Mouse (Mus musculus) adrenal gland, postnatal 25 days (tissue): ENCODE results near the gene Aco2. TPM values are rescaled to one million over a fixed set of nuclear protein-coding genes. Genes with fewer than 3 reads are reported as not detected.
"Not testable (repeated sequence)": the region's sequence is repeated elsewhere in the genome, so short reads cannot be mapped to it uniquely, and the experiment has no call there.

Experiments
- DNase-seq: peaks from one replicate; pipeline ENCODE4 v3.0.0; 2021; ENCODE audit warnings: mixed read lengths
- total RNA-seq: library from RNA; stranded (reverse); gene quantifications from 2 replicates; pipeline ENCODE4 v1.2.3, GENCODE M21; 2021

The Aco2 gene
- total RNA-seq, 1 experiment from 2014 or later, result 641 TPM

DNA sequence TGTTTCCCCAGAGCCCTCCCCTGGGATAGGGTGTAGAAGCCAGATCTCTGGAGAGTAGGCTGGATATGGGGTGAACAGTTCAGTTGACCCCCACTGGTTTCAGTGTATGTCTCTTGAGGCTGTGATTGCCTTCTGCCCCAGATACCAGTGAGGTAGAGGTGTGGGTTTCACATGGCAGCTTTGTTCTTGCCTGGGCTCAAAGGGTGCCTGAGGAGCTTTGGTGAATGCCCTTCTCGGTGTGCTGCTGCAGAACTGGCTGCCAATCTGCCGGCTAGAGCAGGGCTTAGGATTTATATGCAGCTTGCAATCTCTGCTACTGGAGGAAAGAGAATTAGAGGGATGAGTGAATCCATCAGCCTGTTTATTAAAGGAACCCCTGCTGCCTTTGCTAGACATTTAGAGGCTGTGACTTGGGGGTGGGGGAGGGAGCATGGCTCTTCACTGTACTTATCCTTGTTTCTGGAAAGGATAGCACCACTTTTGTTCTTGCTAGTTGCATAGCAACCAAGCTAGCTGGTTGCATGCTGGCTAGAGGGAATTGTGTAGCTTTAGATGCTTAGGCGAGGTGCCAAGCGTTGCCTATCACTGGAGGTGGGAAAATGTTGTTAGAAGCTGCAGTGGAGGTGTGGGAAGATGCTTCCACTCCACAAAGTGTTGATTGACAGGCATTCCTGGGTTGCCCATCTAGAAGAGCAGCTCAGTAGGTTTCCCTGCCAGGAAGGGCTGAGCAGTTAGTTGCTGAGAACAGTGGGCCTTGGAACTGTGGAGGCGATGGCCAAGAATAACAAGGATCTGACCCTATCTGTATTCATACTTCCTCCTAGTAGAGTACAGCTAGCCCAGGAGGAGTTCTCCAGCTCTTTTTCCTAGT lies 7.7 kb downstream of the Aco2 start:
- DNase-seq, result peak; percentile 7

DNA sequence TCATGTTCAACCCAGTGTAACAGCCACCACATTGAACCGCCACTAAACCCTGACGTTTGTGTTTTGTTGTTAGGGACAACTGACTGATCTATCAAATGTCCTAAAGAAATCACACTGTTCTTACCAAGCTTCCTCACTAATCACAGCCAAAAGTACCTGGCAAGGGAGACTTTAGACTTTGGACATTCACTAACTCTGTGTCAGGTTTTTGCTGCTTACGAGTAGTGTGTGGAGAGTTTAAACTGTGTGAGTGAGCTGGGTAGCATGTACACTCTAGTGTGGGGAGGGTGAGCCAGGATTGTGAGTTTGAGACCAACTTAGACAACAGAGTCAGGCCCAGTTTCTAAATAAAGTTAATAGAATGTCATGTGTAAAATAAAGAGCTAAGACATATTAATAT lies 10.2 kb downstream of the Aco2 start:
- no peak for DNase-seq

DNA sequence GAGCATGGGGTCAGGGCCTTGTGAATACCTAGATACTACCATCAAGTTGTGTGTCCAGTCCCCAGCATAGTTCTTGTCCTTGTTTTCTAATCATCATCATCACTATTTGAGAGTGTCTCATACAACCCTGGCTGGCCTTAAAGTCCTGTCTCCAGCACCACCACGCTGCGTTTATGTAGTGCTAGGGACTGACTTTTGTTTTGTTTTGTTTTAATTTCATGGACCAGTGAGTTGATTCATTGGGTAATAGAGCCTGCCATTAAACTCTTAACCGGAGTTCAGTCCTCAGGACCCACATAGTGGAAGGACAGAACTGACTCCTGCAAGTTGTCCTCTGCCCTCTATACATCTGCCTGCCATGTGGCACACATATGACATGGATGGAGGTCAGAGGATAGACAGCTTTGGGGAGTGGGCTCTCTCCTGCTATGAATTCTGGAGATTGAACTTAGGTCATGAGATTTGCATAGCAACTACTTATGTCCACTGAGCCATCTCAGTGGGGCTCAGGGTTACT lies 13.4 kb downstream of the Aco2 start:
- DNase-seq, result no peak

DNA sequence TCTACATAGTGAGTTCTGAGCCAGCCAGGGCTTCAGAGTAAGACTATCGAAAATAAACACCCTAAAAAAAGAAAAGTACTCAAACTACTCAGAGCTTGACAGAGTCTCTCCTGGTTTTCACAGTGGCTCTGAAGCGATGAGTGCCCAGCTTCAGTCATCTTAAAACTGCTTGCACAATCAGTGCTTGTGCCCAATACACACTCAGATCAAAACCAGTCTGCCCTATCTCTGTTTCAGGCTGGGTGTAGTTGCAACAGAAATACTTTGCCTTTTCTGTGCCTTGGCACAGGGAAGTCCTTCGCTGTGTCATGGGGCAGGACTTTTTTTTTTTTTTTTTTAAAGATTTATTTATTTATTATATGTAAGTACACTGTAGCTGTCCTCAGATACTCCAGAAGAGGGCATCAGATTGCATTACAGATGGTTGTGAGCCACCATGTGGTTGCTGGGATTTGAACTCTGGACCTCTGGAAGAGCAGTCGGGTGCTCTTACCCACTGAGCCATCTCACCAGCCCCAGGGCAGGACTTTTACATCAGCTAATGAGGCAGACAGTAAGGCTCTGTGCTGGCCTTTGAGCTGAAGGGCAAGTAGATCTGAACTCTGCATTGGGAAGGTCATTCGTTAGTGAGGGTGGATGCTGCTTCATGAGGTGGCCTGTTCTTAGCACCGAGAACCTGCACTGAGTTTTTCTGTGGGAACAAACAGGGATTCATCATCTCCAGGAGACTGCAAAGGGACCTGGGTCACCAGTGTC lies 14.9 kb downstream of the Aco2 start:
- no peak for DNase-seq

DNA sequence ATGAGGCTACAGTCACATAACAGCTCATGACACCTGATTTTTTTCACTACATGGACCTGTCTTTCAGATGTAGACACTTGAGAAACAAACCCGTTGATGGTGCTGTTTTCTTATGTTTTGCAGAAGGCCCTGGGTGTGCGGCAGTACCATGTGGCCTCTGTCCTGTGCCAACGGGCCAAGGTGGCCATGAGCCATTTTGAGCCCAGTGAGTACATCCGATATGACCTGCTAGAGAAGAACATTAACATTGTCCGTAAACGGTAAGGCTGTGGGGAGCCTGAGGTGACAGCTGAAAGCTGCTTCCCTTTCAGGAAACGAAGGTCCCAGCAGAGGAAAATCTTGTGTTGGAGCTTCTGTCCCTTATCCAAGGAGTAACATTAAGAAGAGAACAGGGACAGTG lies 17.1 kb downstream of the Aco2 start:
- no peak for DNase-seq

DNA sequence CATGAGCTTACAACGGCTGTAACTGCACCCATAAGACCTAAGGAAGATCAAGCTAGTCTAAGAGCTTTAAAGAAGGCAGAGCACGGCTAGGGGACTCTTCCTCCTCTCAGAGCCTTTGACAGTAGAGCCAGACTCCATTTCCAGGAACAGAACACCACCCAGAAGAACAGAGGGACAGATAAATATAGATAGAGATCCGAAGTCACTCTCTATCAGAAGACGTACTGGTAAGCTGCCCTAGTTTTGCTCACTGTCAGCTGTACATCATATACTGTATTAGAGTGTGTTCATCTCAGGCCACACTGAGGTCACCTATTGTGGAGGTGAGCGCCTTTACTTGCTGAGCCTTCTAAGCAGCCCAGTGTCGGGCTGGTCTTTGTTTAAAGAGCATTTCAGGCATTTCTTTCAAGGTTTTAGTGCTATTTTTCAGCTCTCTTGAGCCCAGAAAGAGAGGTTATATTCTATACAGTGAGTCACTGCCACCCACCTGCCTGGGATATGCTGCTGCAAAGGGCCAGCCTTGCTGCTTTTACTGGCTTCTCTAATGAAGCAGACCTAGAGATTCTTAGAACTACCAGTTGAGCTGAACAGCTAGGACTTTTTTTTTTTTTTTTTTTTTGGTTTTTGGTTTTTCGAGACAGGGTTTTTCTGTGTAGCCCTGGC lies 19.2 kb downstream of the Aco2 start:
- DNase-seq, result no peak

DNA sequence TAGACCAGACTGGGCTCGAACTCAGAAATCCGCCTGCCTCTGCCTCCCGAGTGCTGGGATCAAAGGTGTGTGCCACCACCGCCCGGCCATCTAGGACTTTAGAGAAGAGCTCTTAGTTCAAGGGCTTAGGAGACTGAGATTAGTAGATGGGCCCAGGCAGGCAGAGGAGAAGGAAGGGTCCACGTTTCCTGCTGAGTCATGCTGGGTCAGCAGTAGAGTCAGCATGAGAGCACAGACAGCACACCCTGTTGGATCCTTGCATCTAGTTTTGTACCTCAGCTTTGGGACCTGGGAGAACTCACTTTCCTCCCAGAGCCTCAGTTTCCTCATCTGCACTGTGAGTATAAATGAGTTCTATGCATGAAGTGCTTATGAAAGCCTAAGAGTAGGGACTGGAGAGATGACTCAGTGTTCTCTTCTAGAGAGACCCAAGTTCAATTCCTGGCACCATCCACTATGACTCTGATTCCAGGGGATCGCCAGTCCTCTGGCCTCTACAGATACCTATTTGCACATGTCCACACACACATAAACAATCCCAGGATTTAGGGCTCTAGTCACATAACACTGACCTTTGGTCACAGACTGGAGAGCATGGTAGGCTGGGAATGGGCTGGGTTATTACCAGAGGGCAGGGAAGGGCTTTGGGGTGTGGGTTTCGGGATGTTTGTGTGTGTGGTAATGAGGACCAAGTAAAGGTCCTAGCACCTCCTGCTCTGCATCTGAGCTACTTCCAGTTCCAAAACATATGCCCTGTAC lies 19.9 kb downstream of the Aco2 start:
- DNase-seq, result no peak

DNA sequence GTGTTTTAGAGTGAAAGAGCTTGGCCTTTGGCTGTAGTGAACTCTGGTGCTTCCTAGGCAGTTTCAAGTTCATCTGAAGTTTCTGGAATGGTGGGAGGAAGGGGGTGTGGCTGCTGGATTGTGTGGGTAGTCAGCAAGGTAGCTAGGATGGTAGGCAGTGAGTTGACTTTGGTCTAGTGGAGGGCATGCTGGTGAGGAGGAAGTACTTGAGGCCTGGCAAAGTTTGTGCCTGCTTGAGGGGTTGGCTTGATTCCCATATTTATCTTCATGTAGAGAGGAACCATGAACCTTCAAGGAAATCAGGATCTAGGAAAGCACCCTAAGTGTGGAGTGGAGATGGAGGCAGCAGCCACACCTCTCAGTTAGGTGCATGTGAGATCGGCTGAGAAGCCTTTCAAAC lies 21.9 kb downstream of the Aco2 start:
- DNase-seq, result no peak

DNA sequence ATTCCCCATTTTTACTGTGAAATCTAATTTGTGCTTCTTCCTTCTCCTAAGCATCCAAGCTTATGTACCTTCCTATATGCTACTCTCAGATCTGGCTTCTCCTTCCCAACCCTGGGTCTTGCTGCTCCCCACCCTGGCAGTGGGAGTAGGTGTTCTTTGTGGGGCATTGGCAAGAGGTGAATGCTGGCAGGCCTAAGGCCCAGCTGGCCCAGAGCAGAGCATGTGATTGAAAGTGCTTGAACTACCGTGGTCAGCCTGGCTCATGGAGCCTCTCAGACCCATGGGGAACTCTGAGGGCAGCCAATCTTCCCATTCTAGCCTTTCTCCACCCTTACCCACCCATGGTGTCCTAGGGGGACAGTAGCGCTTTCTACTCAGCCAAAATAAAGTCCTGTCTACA lies 24.3 kb downstream of the Aco2 start:
- DNase-seq, result no peak

DNA sequence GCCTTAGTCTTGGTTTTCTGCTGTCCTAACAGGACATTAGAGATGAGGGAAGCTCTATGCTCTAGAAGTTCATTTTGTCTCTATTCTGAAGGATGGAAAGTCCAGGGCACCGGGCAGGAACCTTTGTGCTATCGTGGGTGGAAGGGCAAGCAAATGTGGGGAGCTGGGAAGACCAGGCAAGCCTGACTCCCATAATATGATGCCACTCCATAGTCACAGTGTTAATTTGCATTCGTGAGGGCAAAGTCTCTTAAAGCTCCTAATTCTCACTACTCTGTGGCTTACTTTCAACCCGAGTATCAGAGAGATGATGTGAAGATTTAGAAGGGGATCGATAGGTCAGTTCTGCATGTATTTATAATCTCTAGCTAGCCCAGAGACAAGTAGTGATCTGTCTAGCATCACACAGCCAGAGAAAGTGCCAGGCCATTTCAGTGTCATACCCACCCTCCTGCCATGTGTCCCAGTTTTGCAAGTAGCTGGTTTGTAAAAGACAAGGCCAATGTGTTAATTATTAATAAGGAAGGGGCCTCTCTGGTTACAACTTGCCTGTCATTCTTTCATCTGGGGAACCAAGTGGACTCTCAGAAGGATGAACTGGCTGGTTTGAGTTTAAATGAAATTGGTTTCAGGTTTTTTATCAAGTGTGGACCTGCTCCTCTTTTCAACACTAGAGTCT lies 25.6 kb downstream of the Aco2 start:
- DNase-seq, result no peak

DNA sequence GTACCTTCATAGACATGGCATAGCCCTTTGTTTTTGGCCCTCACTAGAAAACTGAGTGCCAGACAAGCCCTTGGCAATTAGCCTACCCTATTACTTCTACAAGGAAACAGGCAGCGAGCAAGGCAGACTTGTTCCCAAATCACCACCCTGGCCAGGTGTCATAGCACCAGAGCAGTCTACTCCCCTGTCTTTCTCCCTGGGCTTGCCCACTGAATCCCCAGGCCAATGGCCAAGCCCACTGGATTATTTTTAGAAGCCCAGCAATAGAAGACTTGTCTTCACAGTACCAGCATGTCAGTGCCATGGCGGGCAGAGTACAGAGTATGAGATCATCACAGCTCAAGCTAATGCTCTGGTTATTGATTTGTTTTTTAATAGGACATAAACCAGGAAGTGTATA lies 26.6 kb downstream of the Aco2 start:
- DNase-seq, result no peak

DNA sequence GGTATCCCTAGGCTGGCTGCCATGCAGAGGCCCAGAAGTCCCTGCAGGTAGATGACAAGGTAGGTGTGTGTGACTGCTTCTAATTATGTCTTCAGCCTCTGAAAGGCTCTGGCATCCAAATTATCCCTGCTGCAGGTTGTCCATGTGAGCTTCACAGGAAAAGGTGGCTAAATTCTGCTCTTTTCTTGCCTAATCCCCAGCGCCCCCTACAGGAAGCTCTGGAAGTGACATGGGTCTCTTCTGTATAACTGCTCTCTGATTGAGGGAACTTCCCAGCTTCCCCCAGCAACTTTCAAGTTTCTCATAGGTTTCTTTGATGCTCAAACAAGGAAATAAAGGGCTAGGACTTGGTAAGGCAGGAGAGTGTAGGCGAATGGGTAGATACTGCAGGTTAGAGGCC lies 32.8 kb downstream of the Aco2 start:
- peak; percentile 74 for DNase-seq

DNA sequence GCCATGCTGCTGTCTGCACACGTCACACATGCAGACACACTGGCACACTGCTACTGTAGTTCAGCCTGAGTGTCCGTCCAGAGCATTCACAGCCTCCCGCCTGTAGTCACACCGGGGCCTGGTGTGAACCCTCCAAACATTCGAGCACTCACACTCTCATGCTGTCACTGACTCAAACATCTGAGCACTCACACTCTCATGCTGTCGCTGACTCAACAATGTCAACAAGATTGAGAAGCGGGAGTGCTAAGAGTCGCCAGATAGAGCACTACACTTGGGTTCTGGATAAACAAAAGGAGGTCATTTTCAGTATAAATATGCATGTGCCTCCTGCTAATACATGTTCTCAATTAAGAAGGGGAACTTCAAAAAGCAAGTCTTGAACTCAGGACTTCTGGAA lies 35.8 kb downstream of the Aco2 start:
- no peak for DNase-seq

DNA sequence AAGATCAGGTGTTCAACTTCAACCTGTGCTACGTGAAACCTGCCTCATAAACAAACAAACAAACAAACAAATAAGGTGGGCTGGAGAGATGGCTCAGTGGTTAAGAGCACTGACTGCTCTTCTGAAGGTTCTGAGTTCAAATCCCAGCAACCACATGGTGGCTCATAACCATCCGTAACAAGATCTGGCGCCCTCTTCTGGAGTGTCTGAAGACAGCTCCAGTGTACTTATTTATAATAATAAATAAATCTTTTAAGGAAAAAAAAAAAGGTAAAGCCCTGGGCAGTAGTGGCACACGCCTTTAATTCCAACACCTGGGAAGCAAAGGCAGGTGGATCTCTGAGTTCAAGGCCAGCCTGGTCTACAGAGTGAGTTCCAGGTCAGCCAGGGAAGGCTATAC lies 36.7 kb downstream of the Aco2 start:
- DNase-seq, result not testable (repeated sequence)

DNA sequence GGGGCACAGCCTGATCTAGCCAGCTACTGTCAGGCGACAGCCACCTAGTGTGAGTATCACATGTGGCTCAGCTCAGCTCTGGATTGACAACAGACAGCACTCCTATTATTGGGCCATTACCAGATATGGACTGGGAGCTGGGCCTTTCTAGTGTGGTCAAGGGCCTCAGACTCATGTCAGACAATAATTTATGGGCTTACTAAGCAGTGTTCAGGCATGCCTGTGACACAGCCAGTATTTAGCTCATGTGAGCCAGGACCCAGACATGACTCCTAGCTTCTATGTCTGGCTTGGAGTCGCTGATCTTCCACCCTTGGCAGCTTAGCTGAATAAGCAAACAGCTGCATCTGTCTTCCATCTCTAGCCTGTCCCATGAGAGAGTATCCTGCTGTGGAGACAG lies 40.4 kb downstream of the Aco2 start:
- DNase-seq, result no peak

DNA sequence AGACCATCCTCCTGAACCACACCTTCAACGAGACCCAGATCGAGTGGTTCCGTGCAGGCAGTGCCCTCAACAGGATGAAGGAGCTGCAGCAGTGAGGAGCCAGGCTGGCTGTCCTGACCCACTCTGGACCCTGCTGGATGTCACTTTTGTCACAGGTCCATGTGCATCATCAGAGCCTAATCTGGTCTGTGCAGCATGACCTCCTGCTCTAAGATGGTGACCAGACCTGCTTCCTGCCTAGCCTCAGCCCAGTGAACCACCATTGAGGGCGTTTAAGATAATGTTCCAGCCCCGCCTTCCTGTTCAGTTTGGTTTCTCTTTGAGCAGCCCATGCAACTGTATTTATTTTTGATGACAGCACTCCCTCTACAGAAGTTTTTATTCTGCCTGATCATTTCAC lies 42.6 kb downstream of the Aco2 start:
- no peak for DNase-seq

DNA sequence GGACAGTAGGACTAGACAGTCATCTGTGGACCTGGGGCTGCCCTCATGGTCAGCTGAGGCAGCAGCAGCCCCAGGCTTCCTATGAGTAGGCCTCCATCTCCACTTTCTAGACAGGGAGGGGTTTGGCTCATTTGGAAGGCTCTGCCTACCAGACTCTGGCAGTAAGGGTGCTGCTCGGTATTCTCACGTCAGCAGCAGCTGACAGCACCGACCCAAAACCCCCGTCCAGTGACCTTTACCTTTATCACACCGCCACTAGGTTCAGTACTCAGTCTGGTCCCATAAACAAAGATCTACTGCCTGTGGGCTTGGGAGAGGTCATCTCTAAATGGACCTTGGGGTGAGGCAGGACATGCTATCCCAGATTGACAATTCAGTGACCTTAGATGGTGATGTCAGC lies 43.6 kb downstream of the Aco2 start:
- no peak for DNase-seq

DNA sequence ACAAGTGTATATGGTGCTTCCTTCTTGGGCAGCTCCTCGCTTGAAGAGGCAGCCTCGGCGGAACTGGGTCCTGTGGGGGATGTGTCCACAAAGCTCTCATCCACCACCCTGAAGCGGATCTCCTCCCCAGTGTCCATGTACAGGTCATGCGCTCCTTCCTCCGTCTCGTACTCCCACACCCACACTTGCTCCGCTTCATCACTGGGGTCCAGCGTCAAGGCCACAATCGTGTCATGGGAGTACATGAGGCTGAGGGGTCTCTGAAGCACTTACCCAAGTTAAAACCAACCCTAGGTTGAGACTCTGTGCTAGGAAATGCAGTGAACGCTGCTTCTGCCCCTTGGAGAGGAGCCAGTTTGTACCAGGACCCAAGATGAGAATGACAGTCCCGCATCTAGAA lies 45.1 kb downstream of the Aco2 start:
- no peak for DNase-seq

DNA sequence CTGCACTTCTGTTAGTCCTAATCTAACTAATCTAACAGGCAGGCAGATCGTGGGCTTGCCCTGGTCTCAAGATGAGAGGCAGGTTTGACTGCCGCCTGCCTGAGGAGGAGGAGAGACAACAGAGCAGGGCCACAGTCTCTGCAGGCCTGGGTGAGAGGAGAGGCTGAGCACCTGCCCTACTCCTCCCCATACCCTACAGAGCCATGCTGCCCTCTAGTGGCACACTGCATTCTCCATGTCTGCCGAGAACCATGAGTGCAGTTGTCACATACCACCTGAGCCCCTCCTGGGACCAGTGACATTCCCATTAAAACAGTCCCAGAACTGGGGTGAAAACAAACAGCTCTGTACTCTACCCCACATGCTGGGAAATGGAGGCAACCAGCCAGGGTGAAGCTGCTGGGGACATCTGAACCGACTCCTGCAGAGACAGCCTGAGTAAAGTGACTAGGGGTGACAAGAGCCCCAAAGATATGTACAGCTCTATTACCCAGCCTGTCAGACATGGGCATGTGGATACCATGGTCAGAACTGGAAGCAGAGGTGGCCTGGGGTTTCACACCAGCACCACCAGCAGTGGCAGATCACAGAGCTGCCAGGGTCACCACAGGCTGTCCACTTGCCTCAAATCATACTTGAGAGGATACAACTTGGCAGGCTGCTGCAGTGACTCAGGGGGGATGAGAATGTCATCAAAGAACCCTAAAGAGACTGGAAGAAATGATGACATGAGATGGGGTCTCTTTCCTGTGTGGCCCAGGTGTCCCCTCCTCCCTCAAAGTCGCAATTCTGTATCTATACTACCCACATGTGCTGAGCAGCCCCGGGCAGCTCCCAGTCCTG lies 45.7 kb downstream of the Aco2 start:
- peak; percentile 80 for DNase-seq

DNA sequence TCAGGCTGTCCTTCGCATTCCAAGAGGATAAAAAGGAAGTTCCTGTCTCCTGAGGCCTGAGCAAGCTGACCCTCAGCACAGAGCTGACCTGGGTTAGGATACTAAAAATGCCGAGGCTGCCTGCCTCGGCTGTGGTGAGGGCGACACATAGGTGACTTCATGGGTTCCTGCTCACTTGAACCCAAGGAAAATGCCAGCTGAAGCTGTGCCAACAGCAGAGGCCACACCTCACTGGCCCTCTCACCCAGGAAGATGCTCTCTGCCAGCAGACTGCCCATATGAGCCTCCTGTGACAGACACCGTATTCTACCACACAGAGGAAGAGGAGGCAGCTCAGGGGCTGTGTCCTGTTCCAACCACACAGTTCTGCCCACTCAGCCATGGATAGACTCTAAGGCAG lies 47.0 kb downstream of the Aco2 start:
- no peak for DNase-seq
